Mouse (Mus musculus) olfactory bulb, adult 2 months (tissue): ENCODE data around the gene Exd1.

ENCODE experiments used
- CTCF ChIP-seq: fragments of 200-500 bp; IDR thresholded peaks from 2 replicates; pipeline ENCODE4 v1.5.1; 2012; ENCODE audit warnings: low read depth, mild to moderate bottlenecking, low read length, moderate library complexity; ENCODE audit not compliant: insufficient read depth
- POLR2A ChIP-seq: fragments of 200-500 bp; IDR thresholded peaks from 2 replicates; pipeline ENCODE4 v1.6.1; 2012; ENCODE audit warnings: mild to moderate bottlenecking, low read depth, low read length, moderate library complexity; ENCODE audit not compliant: insufficient read depth

DNA sequence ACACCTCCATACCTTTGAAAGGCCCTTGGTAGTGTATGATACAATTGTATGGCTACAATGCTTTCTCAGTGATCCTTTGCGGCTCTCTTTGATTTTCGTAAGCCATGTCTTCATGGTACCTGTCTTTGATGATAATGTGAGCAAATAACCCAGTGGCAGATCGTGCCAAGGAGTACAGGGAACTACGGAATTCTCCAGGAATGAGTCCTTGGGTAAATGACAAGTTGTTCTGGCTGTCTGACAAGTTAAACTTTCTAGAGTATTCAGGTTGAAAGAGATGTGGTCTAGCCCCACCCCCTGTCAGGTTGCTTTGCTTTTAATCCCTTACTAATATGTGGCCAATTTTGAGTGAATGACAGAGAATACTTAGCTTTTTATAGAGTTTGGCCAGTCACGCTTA, 1.3 kb upstream of the Exd1 start:
- TF ChIP-seq CTCF, result no peak
- TF ChIP-seq POLR2A, result no peak
